Mouse (Mus musculus) embryonic fibroblast, embryonic 13.5 days (primary cell): ENCODE data around the gene Gps2. TPM values are rescaled to one million over a fixed set of nuclear protein-coding genes. Genes with fewer than 3 reads are reported as not detected.

Experiments used
- H3K27ac ChIP-seq: 2 replicates; pipeline ENCODE4 v1.5.1; 2012; ENCODE audit warnings: low read length, control low read depth, inconsistent platforms; ENCODE audit not compliant: insufficient read depth
- H3K4me1 ChIP-seq: 2 replicates; pipeline ENCODE4 v1.6.1; 2011; ENCODE audit warnings: low read length; ENCODE audit not compliant: control insufficient read depth, insufficient read depth
- H3K4me3 ChIP-seq: 2 replicates; pipeline ENCODE4 v1.5.1; 2011; ENCODE audit warnings: mild to moderate bottlenecking, control low read depth, low read length; ENCODE audit not compliant: insufficient read depth
- CTCF ChIP-seq: IDR thresholded peaks from 2 replicates; pipeline ENCODE4 v1.5.1; 2011; ENCODE audit warnings: mild to moderate bottlenecking, control low read depth, low read length, moderate library complexity, borderline replicate concordance; ENCODE audit not compliant: insufficient read depth
- POLR2A ChIP-seq: IDR thresholded peaks from 2 replicates; pipeline ENCODE4 v1.6.1; 2011; ENCODE audit warnings: low read depth, mild to moderate bottlenecking, control low read depth, low read length, moderate library complexity
- polyA plus RNA-seq: library from polyadenylated mRNA; stranded (reverse); fragments of >200 nt; gene quantifications from 2 replicates; pipeline ENCODE4 v1.2.4, GENCODE M21; 2011; ENCODE audit warnings: low read depth; ENCODE audit not compliant: missing spikeins, insufficient read length

Gps2 gene
- polyA plus RNA-seq, 1 experiment: 27.8 TPM

DNA sequence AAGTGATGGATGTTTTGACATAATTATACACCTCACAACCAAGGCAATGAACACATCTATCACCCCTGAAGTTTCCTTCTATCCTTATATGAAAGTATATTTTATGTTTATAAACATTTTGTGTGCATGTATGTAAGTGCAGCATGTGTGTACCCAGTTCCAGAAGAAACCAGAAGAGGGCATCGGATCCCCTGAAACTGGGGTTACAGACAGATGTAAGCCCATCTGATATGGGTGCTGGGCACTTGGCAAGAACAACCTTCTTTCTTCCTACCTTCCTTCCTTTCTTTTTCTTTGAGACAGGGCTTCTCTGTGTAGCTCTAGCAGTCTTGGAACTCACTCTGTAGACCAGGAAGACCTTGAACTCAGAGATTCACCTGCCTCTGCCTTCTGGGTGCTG is 42.5 kb downstream of the Gps2 start:
- Histone ChIP-seq H3K4me3 (no peak overlapping the region), H3K4me1 (no peaks in the 10 kb centered on the region), H3K27ac (no peak overlapping the region)
- TF ChIP-seq POLR2A (no peak), CTCF (no peak)

DNA sequence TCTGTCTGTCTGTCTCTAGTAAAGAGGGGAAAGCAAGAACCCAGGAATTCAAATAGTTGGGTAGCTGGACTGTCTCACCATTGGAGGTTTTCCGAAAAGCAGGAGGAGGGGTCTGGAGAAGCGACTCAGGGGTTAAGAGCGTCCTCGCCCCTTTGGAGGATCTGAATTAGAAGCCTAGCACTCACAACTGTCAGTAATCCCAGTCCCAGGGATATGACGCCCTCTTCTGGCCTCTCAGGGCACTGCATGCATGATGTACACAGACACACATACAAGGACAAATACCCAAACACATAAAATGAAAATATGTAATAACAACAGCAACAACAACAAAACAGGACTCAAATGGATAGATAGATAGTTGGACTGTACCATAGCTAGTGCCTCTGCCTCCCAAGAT is 46.9 kb downstream of the Gps2 start:
- 0 out of 2 replicates have a peak, but pooled peaks have one; percentile 11 for TF ChIP-seq CTCF
- TF ChIP-seq POLR2A: no peak
- H3K27ac ChIP-seq: no peak overlapping the region

DNA sequence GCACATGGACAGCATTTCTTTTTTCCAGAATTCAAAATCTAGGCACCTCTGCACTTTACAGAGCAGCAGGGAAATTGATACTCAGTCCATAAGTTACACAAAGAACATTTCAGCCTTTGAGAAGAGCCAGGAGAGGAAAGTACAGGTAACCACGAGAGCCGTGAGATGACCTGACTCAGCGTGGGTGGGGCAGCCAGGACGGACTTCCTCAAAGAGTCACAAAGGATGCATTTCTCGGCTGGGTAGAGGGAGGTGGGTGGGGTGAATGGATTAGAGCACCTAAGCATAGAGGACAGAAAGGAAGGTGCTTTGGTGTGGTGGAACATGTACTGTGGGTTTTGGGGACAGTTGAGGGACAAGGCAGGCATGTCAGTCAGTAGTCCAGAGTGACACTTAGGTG is 48.2 kb downstream of the Gps2 start:
- TF ChIP-seq POLR2A (no peak), CTCF (no peak)
- no peak overlapping the region for H3K27ac ChIP-seq
- no peaks in the 10 kb centered on the region for H3K4me1 ChIP-seq
- no peak overlapping the region for H3K4me3 ChIP-seq

More for the DNA sequence above, 46.9 kb downstream of the Gps2 start:
- H3K4me3 ChIP-seq: no peak overlapping the region
- no peaks in the 10 kb centered on the region for H3K4me1 ChIP-seq

- no peak within 1 kb of the TSS for H3K27ac ChIP-seq
- H3K4me3 ChIP-seq: no peak within 1 kb of the TSS
- no peak for TF ChIP-seq POLR2A
- no peak for TF ChIP-seq CTCF
- H3K4me1 ChIP-seq: no peaks in the 10 kb centered on the region
Measured at GRCm38 (mm10) chr11:69964650-69965270, 51.1 kb downstream of the Gps2 start, which contains the start of gene Cldn7. Cldn7 (plus strand) TSS chr11:69964779.

DNA sequence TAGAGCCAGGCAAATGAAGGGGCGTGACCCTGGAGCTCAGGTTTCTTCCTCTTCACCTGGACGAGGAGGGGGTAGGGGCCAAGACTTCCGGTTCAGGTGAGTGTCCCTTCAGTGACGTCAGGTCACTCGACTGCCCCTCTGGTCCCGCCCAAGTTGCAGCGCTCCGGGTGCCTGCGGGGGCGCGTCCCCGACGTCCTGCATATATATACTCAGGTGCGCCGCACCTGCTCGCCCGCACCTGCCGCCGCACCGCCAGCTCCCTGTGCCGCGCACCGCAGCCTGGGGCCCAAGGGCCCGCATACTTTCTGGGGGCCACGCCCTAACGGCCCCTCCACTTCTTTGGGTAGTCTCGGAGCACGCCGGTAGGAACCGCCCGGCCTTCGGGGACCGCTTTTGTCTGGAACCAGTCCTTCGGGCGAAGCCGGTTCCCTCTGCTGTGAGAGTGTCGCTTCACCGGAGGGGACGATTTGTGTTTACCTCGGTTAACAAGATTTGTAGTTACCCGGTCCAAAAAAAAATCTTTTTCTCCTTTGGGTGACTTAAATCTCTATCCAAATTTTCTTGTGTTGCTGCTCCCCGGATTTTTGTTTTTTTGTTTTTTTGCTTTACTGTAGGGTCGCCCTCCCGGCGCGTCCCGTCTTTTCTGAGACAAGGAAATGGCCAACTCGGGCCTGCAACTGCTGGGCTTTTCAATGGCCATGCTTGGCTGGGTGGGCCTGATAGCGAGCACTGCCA is 51.8 kb downstream of the Gps2 start:
- H3K27ac ChIP-seq: no peak overlapping the region
- no peaks in the 10 kb centered on the region for H3K4me1 ChIP-seq
- TF ChIP-seq CTCF (no peak), POLR2A (no peak)

More for the DNA sequence above, 51.8 kb downstream of the Gps2 start:
- no peak overlapping the region for H3K4me3 ChIP-seq

Other genes starting within 250 kb of the Gps2 start
- 4.9 and 8.6 TPM in 2 replicates for gene Cd68, start 247.7 kb upstream of the Gps2 start, polyA plus RNA-seq
- gene Eif4a1, start 241.5 kb upstream of the Gps2 start, polyA plus RNA-seq: 717 and 781 TPM in 2 replicates
- 117 and 187 TPM in 2 replicates for gene Senp3, start 231.8 kb upstream of the Gps2 start, polyA plus RNA-seq
- 0.85 and 1.5 TPM in 2 replicates for gene Tnfsf13, start 228.1 kb upstream of the Gps2 start, polyA plus RNA-seq
- 20.0 and 25.5 TPM in 2 replicates for gene Tnfsf12, start 218.0 kb upstream of the Gps2 start, polyA plus RNA-seq
- gene Tnfsfm13, start 217.8 kb upstream of the Gps2 start, polyA plus RNA-seq: 3.0 and 4.4 TPM in 2 replicates
- 82.6 and 90.9 TPM in 2 replicates for gene Polr2a, start 155.3 kb upstream of the Gps2 start, polyA plus RNA-seq
- not detected in 2 replicates for gene Slc35g3, start 151.9 kb upstream of the Gps2 start, polyA plus RNA-seq
- 22.6 and 28.5 TPM in 2 replicates for gene Zbtb4, start 148.0 kb upstream of the Gps2 start, polyA plus RNA-seq
- 4.6 and 7.2 TPM in 2 replicates for gene Chrnb1, start 117.9 kb upstream of the Gps2 start, polyA plus RNA-seq
- 1.1 and 2.5 TPM in 2 replicates for gene Fgf11, start 112.0 kb upstream of the Gps2 start, polyA plus RNA-seq
- gene Tmem102, start 108.3 kb upstream of the Gps2 start, polyA plus RNA-seq: not detected in 2 replicates
- gene Gm39566, start 98.6 kb upstream of the Gps2 start, polyA plus RNA-seq: not detected in 2 replicates
- not detected in 2 replicates for gene Spem2, start 95.4 kb upstream of the Gps2 start, polyA plus RNA-seq
- not detected in 2 replicates for gene Spem1, start 91.7 kb upstream of the Gps2 start, polyA plus RNA-seq
- 33.8 and 42.0 TPM in 2 replicates for gene Nlgn2, start 76.1 kb upstream of the Gps2 start, polyA plus RNA-seq
- gene Tmem256, start 75.4 kb upstream of the Gps2 start, polyA plus RNA-seq: 72.1 and 94.8 TPM in 2 replicates
- gene Plscr3, start 67.5 kb upstream of the Gps2 start, polyA plus RNA-seq: 120 and 128 TPM in 2 replicates
- not detected in 2 replicates for gene Tnk1, start 55.2 kb upstream of the Gps2 start, polyA plus RNA-seq
- gene Tmem95, start 35.9 kb upstream of the Gps2 start, polyA plus RNA-seq: not detected in 2 replicates
- gene Kctd11, start 32.5 kb upstream of the Gps2 start, polyA plus RNA-seq: 20.7 and 26.0 TPM in 2 replicates
- not detected in 2 replicates for gene Acap1, start 18.3 kb upstream of the Gps2 start, polyA plus RNA-seq
- gene 2810408A11Rik, start 12.9 kb upstream of the Gps2 start, polyA plus RNA-seq: 3.5 and 4.9 TPM in 2 replicates
- gene Neurl4, start 12.8 kb upstream of the Gps2 start, polyA plus RNA-seq: 30.8 and 31.8 TPM in 2 replicates
- gene Eif5a, start 8.1 kb downstream of the Gps2 start, polyA plus RNA-seq: 725 and 764 TPM in 2 replicates
- gene Ybx2, start 21.9 kb downstream of the Gps2 start, polyA plus RNA-seq: not detected in 2 replicates
- gene Slc2a4, start 34.3 kb downstream of the Gps2 start, polyA plus RNA-seq: 2.3 and 2.7 TPM in 2 replicates
- gene Cldn7, start 50.9 kb downstream of the Gps2 start, polyA plus RNA-seq: not detected in 2 replicates
- 140 and 171 TPM in 2 replicates for gene Ctdnep1, start 67.3 kb downstream of the Gps2 start, polyA plus RNA-seq
- 68.8 and 86.1 TPM in 2 replicates for gene Elp5, start 68.6 kb downstream of the Gps2 start, polyA plus RNA-seq
- 639 and 646 TPM in 2 replicates for gene Gabarap, start 77.3 kb downstream of the Gps2 start, polyA plus RNA-seq
- 78.6 and 89.1 TPM in 2 replicates for gene Phf23, start 81.9 kb downstream of the Gps2 start, polyA plus RNA-seq
- 27.7 and 32.1 TPM in 2 replicates for gene Dvl2, start 86.7 kb downstream of the Gps2 start, polyA plus RNA-seq
- gene Acadvl, start 101.5 kb downstream of the Gps2 start, polyA plus RNA-seq: 47.4 and 57.9 TPM in 2 replicates
- 69.8 and 77.7 TPM in 2 replicates for gene Dlg4, start 103.1 kb downstream of the Gps2 start, polyA plus RNA-seq
- gene Asgr1, start 140.2 kb downstream of the Gps2 start, polyA plus RNA-seq: 0.52 and 0.60 TPM in 2 replicates
- gene Asgr2, start 178.8 kb downstream of the Gps2 start, polyA plus RNA-seq: not detected in 2 replicates
- not detected in 2 replicates for gene Mgl2, start 216.4 kb downstream of the Gps2 start, polyA plus RNA-seq
- gene Clec10a, start 242.3 kb downstream of the Gps2 start, polyA plus RNA-seq: not detected in 2 replicates